Mouse (Mus musculus): ENCODE measurements around the gene Hist1h2bf. TPM values are rescaled to one million over a fixed set of nuclear protein-coding genes. Genes with fewer than 3 reads are reported as not detected.
A peak's percentile ranks its signal among the peaks of the same experiment; 100 is the strongest.
"Not testable (repeated sequence)": the region's sequence is repeated elsewhere in the genome, so short reads cannot be mapped to it uniquely, and the experiment has no call there.

Hist1h2bf gene
- polyA plus RNA-seq, 1 experiment from 2014 or later = 3.0 TPM

GRCm38 (mm10) chr13:23551931-23552914 lies 21.8 kb downstream of the Hist1h2bf start:
- Histone ChIP-seq H3K4me1 (ENCODE audit: control insufficient read depth, insufficient read depth, low read length) (peaks cover 4% of the 10 kb centered on the region; the same call in 1 of the 2 replicates), H3K9me3 (replicated peaks; ENCODE audit: control insufficient read depth, low read length) (no peaks in the 10 kb centered on the region), H3K4me2 (ENCODE audit: low read depth, low read length) (peak overlapping the region; percentile 50), H3K27me3 (ENCODE audit: control insufficient read depth, insufficient read depth, low read length) (no peaks in the 10 kb centered on the region), H3K36me3 (ENCODE audit: control insufficient read depth, insufficient read depth, low read length) (no peaks in the 10 kb centered on the region), H3K27ac (ENCODE audit: low read length) (peak overlapping the region; percentile 91), H3K9ac (ENCODE audit: low read length) (peak overlapping the region; percentile 48), H3K4me3 (replicated peaks; ENCODE audit: low read length) (peak overlapping the region; percentile 50)
- no peak for ATAC-seq (ENCODE audit: insufficient read depth, low FRiP score)
- 40% methylated on average over 8 of the region's 8 CpGs for WGBS

- Histone ChIP-seq H3K4me3 (replicated peaks; ENCODE audit: low read length) (peak within 1 kb of the TSS; percentile 50), H3K9ac (ENCODE audit: low read length) (peak within 1 kb of the TSS; percentile 68), H3K4me2 (ENCODE audit: low read depth, low read length) (peak within 1 kb of the TSS; percentile 50), H3K27ac (ENCODE audit: low read length) (peak within 1 kb of the TSS; percentile 91)
- not testable (repeated sequence) for H3K4me1 ChIP-seq (ENCODE audit: control insufficient read depth, insufficient read depth, low read length); H3K9me3 ChIP-seq (replicated peaks; ENCODE audit: control insufficient read depth, low read length); H3K36me3 ChIP-seq (ENCODE audit: control insufficient read depth, insufficient read depth, low read length); H3K27me3 ChIP-seq (ENCODE audit: control insufficient read depth, insufficient read depth, low read length)
- ATAC-seq (ENCODE audit: insufficient read depth, low FRiP score) = peak; percentile 86
- WGBS = 0% methylated on average over 46 of the region's 47 CpGs
Measured at GRCm38 (mm10) chr13:23551146-23551834, 22.7 kb downstream of the Hist1h2bf start, which contains the start of gene Hist1h4f. TSS of gene Hist1h4f (minus strand) at chr13:23551648.

GRCm38 (mm10) chr13:23550761-23551145 lies 23.2 kb downstream of the Hist1h2bf start:
- H3K27ac ChIP-seq (ENCODE audit: low read length) = peak overlapping the region; percentile 91
- H3K27me3 ChIP-seq (ENCODE audit: control insufficient read depth, insufficient read depth, low read length) = no peaks in the 10 kb centered on the region
- no peak for ATAC-seq (ENCODE audit: insufficient read depth, low FRiP score)
- H3K4me1 ChIP-seq (ENCODE audit: control insufficient read depth, insufficient read depth, low read length) = 0 out of 2 replicates have a peak, but pooled peaks cover 5% of the 10 kb centered on the region
- peak overlapping the region; percentile 50 for H3K4me2 ChIP-seq (ENCODE audit: low read depth, low read length)
- no peaks in the 10 kb centered on the region for H3K9me3 ChIP-seq (replicated peaks; ENCODE audit: control insufficient read depth, low read length)
- no peaks in the 10 kb centered on the region for H3K36me3 ChIP-seq (ENCODE audit: control insufficient read depth, insufficient read depth, low read length)
- H3K9ac ChIP-seq (ENCODE audit: low read length) = peak overlapping the region; percentile 68
- peak overlapping the region; percentile 50 for H3K4me3 ChIP-seq (replicated peaks; ENCODE audit: low read length)
- whole genome bisulfite sequencing = 6% methylated on average over 3 of the region's 3 CpGs

GRCm38 (mm10) chr13:23546694-23547093 lies 27.3 kb downstream of the Hist1h2bf start:
- Histone ChIP-seq H3K27me3 (ENCODE audit: control insufficient read depth, insufficient read depth, low read length) (no peaks in the 10 kb centered on the region), H3K4me2 (ENCODE audit: low read depth, low read length) (no peak overlapping the region), H3K27ac (ENCODE audit: low read length) (no peak overlapping the region), H3K9me3 (replicated peaks; ENCODE audit: control insufficient read depth, low read length) (no peaks in the 10 kb centered on the region), H3K4me3 (replicated peaks; ENCODE audit: low read length) (no peak overlapping the region), H3K4me1 (ENCODE audit: control insufficient read depth, insufficient read depth, low read length) (0 out of 2 replicates have a peak, but pooled peaks cover 7% of the 10 kb centered on the region), H3K9ac (ENCODE audit: low read length) (no peak overlapping the region), H3K36me3 (ENCODE audit: control insufficient read depth, insufficient read depth, low read length) (no peaks in the 10 kb centered on the region)
- 69% methylated on average over 5 of the region's 5 CpGs for WGBS
- no peak for ATAC-seq (ENCODE audit: insufficient read depth, low FRiP score)

- not testable (repeated sequence) for H3K9me3 ChIP-seq (replicated peaks; ENCODE audit: control insufficient read depth, low read length); H3K4me1 ChIP-seq (ENCODE audit: control insufficient read depth, insufficient read depth, low read length); H3K27me3 ChIP-seq (ENCODE audit: control insufficient read depth, insufficient read depth, low read length); H3K36me3 ChIP-seq (ENCODE audit: control insufficient read depth, insufficient read depth, low read length)
- Histone ChIP-seq H3K27ac (ENCODE audit: low read length) (peak overlapping the region; percentile 60; the same call in 1 of the 2 replicates), H3K4me3 (replicated peaks; ENCODE audit: low read length) (peak overlapping the region; percentile 51), H3K4me2 (ENCODE audit: low read depth, low read length) (0 out of 2 replicates have a peak overlapping the region, but pooled peaks have one; percentile 35), H3K9ac (ENCODE audit: low read length) (peak overlapping the region; percentile 55; the same call in 1 of the 2 replicates)
- ATAC-seq (ENCODE audit: insufficient read depth, low FRiP score) = 0 out of 2 replicates have a peak, but pooled peaks have one; percentile 3
- 0% methylated on average over 11 of the region's 14 CpGs for WGBS
Measured at GRCm38 (mm10) chr13:23544787-23545120, 29.2 kb downstream of the Hist1h2bf start.

GRCm38 (mm10) chr13:23543965-23544786 lies 29.8 kb downstream of the Hist1h2bf start, which contains the start of gene Hist1h3f:
TSS of gene Hist1h3f (plus strand) at chr13:23544052.
- under 1% methylated on average over 21 of the region's 45 CpGs for WGBS
- peak within 1 kb of the TSS; percentile 72 for H3K9ac ChIP-seq (ENCODE audit: low read length)
- peak within 1 kb of the TSS; percentile 81 for H3K4me2 ChIP-seq (ENCODE audit: low read depth, low read length)
- H3K4me3 ChIP-seq (replicated peaks; ENCODE audit: low read length) = peak within 1 kb of the TSS; percentile 55
- peak within 1 kb of the TSS; percentile 94 for H3K27ac ChIP-seq (ENCODE audit: low read length)
- peak; percentile 92 for ATAC-seq (ENCODE audit: insufficient read depth, low FRiP score)
- 0 out of 2 replicates have a peak, but pooled peaks cover 2% of the 10 kb centered on the region for H3K4me1 ChIP-seq (ENCODE audit: control insufficient read depth, insufficient read depth, low read length)
- no peaks in the 10 kb centered on the region for H3K9me3 ChIP-seq (replicated peaks; ENCODE audit: control insufficient read depth, low read length)
- H3K36me3 ChIP-seq (ENCODE audit: control insufficient read depth, insufficient read depth, low read length) = no peaks in the 10 kb centered on the region
- H3K27me3 ChIP-seq (ENCODE audit: control insufficient read depth, insufficient read depth, low read length) = no peaks in the 10 kb centered on the region

- not testable (repeated sequence) for H3K9me3 ChIP-seq (replicated peaks; ENCODE audit: control insufficient read depth, low read length); H3K36me3 ChIP-seq (ENCODE audit: control insufficient read depth, insufficient read depth, low read length); H3K27me3 ChIP-seq (ENCODE audit: control insufficient read depth, insufficient read depth, low read length); H3K4me1 ChIP-seq (ENCODE audit: control insufficient read depth, insufficient read depth, low read length)
- H3K4me2 ChIP-seq (ENCODE audit: low read depth, low read length) = peak within 1 kb of the TSS; percentile 81
- under 1% methylated on average over 27 of the region's 42 CpGs for WGBS
- ATAC-seq (ENCODE audit: insufficient read depth, low FRiP score) = peak; percentile 95
- H3K9ac ChIP-seq (ENCODE audit: low read length) = peak within 1 kb of the TSS; percentile 72
- peak within 1 kb of the TSS; percentile 94 for H3K27ac ChIP-seq (ENCODE audit: low read length)
- H3K4me3 ChIP-seq (replicated peaks; ENCODE audit: low read length) = peak within 1 kb of the TSS; percentile 55
Measured at GRCm38 (mm10) chr13:23542999-23543607, 30.9 kb downstream of the Hist1h2bf start, which contains the start of gene Hist1h2bh. TSS of gene Hist1h2bh (minus strand) at chr13:23543392.
